7 mouse cellular contexts compared by ENCODE assay signal in genomic region chr17:75005685-75006680, GRCm38 (mm10). TPM values are rescaled to one million over a fixed set of nuclear protein-coding genes. Genes with fewer than 3 reads are reported as not detected.
DNase-seq lines count a peak whose midpoint lies in the region; ATAC-seq and TF ChIP-seq lines count a peak whose summit lies in the region.

No protein-coding gene starts in this region.

- H3K4me2 ChIP-seq in hindbrain, embryonic 12.5 days (replicated peaks), result peak overlapping the region; percentile 96
- H3K4me2 ChIP-seq in limb, embryonic 13.5 days (replicated peaks), result peak overlapping the region; percentile 80
- peak overlapping the region; percentile 100 for H3K4me2 ChIP-seq in midbrain, embryonic 13.5 days (replicated peaks)
- peak overlapping the region; percentile 95 for H3K4me2 ChIP-seq in stomach, embryonic 15.5 days

- CTCF ChIA-PET in Patski (lab: Charles Lee), result interaction anchor here (0.9 to 4.4 kb wide), 12 partner anchors 13 to 273 kb away, joined by 3 to 34 read pairs (median 4); no protein-coding TSS in a partner anchor

- ATAC-seq in Patski, result peak; percentile 58
- ATAC-seq in hindbrain, embryonic 12.5 days (ENCODE audit: low FRiP score), result peak; percentile 80
- peak; percentile 56 for ATAC-seq in limb, embryonic 13.5 days (ENCODE audit: low FRiP score, low read depth)
- peak; percentile 83 for ATAC-seq in midbrain, embryonic 13.5 days
- ATAC-seq in stomach, embryonic 15.5 days (ENCODE audit: insufficient read depth, low FRiP score, low read depth), result peak; percentile 57

- no peaks in the 10 kb centered on the region for H3K27me3 ChIP-seq in Patski
- H3K27me3 ChIP-seq in hindbrain, embryonic 12.5 days, result no peaks in the 10 kb centered on the region; the same call in 1 of the 2 replicates
- no peaks in the 10 kb centered on the region for H3K27me3 ChIP-seq in limb, embryonic 13.5 days
- H3K27me3 ChIP-seq in midbrain, embryonic 13.5 days, result peaks cover 11% of the 10 kb centered on the region; the same call in 1 of the 2 replicates
- H3K27me3 ChIP-seq in stomach, embryonic 15.5 days (replicated peaks), result no peaks in the 10 kb centered on the region

- DNase-seq in Patski (ENCODE audit: low read depth, low spot score), result no peak
- DNase-seq in adrenal gland, postnatal 25 days, result peak; percentile 44
- peak; percentile 62 for DNase-seq in forelimb bud, embryonic 11.5 days (ENCODE audit: low read depth, low spot score)

- under 1% methylated on average over 93 of the region's 94 CpGs for WGBS in hindbrain, embryonic 12.5 days
- under 1% methylated on average over 84 of the region's 94 CpGs for WGBS in limb, embryonic 13.5 days
- under 1% methylated on average over 85 of the region's 94 CpGs for WGBS in midbrain, embryonic 13.5 days
- under 1% methylated on average over 92 of the region's 94 CpGs for WGBS in stomach, embryonic 15.5 days

- no peaks in the 10 kb centered on the region for H3K36me3 ChIP-seq in hindbrain, embryonic 12.5 days
- H3K36me3 ChIP-seq in limb, embryonic 13.5 days, result peaks cover 21% of the 10 kb centered on the region
- no peaks in the 10 kb centered on the region for H3K36me3 ChIP-seq in midbrain, embryonic 13.5 days
- no peaks in the 10 kb centered on the region for H3K36me3 ChIP-seq in stomach, embryonic 15.5 days

- peaks cover 9% of the 10 kb centered on the region for H3K4me1 ChIP-seq in hindbrain, embryonic 12.5 days
- H3K4me1 ChIP-seq in limb, embryonic 13.5 days, result peaks cover 55% of the 10 kb centered on the region
- peaks cover 9% of the 10 kb centered on the region for H3K4me1 ChIP-seq in midbrain, embryonic 13.5 days (replicated peaks)
- H3K4me1 ChIP-seq in stomach, embryonic 15.5 days, result 0 out of 2 replicates have a peak, but pooled peaks cover 6% of the 10 kb centered on the region

- POLR2A ChIA-PET in Patski (lab: Charles Lee), result interaction anchor here (0.6 to 1.5 kb wide), 5 partner anchors 12 to 362 kb away, joined by 3 to 6 read pairs (median 3); no protein-coding TSS in a partner anchor

- TF ChIP-seq CTCF in Patski (IDR thresholded peaks at IDR 0.05), result peak; percentile 33

- peak overlapping the region; percentile 71 for H3K27ac ChIP-seq in hindbrain, embryonic 12.5 days
- H3K27ac ChIP-seq in limb, embryonic 13.5 days, result peak overlapping the region; percentile 99
- peak overlapping the region; percentile 60; the same call in 1 of the 2 replicates for H3K27ac ChIP-seq in midbrain, embryonic 13.5 days
- H3K27ac ChIP-seq in stomach, embryonic 15.5 days, result peak overlapping the region; percentile 95

- in situ Hi-C loops in Patski (cut with MboI; ENCODE audit: low pct_unique_long_range_greater_than_20kb), result loop anchor here (10.0 kb wide), 1 partner anchor 271 kb away; no protein-coding TSS in a partner anchor

- H3K9ac ChIP-seq in hindbrain, embryonic 12.5 days, result peak overlapping the region; percentile 73
- H3K9ac ChIP-seq in limb, embryonic 13.5 days, result peak overlapping the region; percentile 98
- peak overlapping the region; percentile 78 for H3K9ac ChIP-seq in midbrain, embryonic 13.5 days (replicated peaks)
- peak overlapping the region; percentile 82 for H3K9ac ChIP-seq in stomach, embryonic 15.5 days

- no peaks in the 10 kb centered on the region for H3K9me3 ChIP-seq in hindbrain, embryonic 12.5 days (replicated peaks)
- no peaks in the 10 kb centered on the region for H3K9me3 ChIP-seq in limb, embryonic 13.5 days
- no peaks in the 10 kb centered on the region for H3K9me3 ChIP-seq in midbrain, embryonic 13.5 days
- H3K9me3 ChIP-seq in stomach, embryonic 15.5 days, result no peaks in the 10 kb centered on the region

- peak overlapping the region; percentile 76 for H3K4me3 ChIP-seq in hindbrain, embryonic 12.5 days
- H3K4me3 ChIP-seq in limb, embryonic 13.5 days, result peak overlapping the region; percentile 97
- peak overlapping the region; percentile 86 for H3K4me3 ChIP-seq in midbrain, embryonic 13.5 days (replicated peaks)
- peak overlapping the region; percentile 90 for H3K4me3 ChIP-seq in stomach, embryonic 15.5 days (replicated peaks)

RNA-seq across cellular contexts. Expression of gene Ltbp1, which starts 0.6 kb away (rescaled TPM):
- 174 TPM for polyA plus RNA-seq in Patski (2021)
- 9.6 and 11.0 TPM in 2 replicates for total RNA-seq in adrenal gland, postnatal 25 days (2021)
- 11.3 and 12.0 TPM in 2 replicates for polyA plus RNA-seq in hindbrain, embryonic 12.5 days (2016; fragmentation: Nextera tagmentation; extraction: Ambion mirVana)
- polyA plus RNA-seq in limb, embryonic 13.5 days (2015; fragmentation: Nextera tagmentation; extraction: Ambion mirVana), result 61.3 and 64.7 TPM in 2 replicates
- 2.6 and 2.7 TPM in 2 replicates for polyA plus RNA-seq in midbrain, embryonic 13.5 days (2015; fragmentation: Nextera tagmentation; extraction: Ambion mirVana)
- polyA plus RNA-seq in stomach, embryonic 15.5 days (2015; fragmentation: Nextera tagmentation; extraction: Ambion mirVana), result 26.1 and 27.8 TPM in 2 replicates
